Mouse (Mus musculus): Measurements from ENCODE around the gene Cfap58. TPM values are rescaled to one million over a fixed set of nuclear protein-coding genes. Genes with fewer than 3 reads are reported as not detected.

The Cfap58 gene
- polyA plus RNA-seq, 1 experiment = not detected

DNA sequence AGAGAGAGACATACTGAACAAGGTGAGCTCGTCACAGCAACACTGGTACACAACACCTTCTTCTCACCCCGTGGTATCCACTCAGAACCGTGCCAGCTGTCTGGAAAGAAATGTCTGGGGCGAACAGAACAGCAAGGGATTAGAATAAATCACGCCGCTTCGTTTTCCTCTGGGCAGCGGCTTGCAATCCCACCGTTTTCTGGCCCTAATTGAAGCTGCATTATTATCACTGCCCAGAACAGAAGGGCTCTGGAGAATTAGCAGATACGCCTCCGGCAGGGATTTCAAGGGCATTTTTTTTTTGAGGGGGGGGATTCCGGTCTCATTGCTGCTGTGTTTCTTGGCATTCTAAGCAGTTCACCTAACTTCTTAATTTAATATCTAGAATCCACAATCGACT lies 20.7 kb downstream of the Cfap58 start:
- Histone ChIP-seq H3K4me3 (replicated peaks; ENCODE audit: control insufficient read depth, low read depth, low read length) (no peak overlapping the region), H3K27ac (ENCODE audit: control insufficient read depth, insufficient read depth, low read depth, low read length, poor library complexity) (no peak overlapping the region), H3K4me1 (ENCODE audit: control insufficient read depth, insufficient read depth, low read length) (no peaks in the 10 kb centered on the region)
- TF ChIP-seq POLR2A (IDR thresholded peaks at IDR 0.05; ENCODE audit: borderline replicate concordance, control insufficient read depth, low read depth, low read length) = no peak
- TF ChIP-seq CTCF (IDR thresholded peaks at IDR 0.05; ENCODE audit: control insufficient read depth, insufficient read depth, low read length) = no peak
- WGBS = 79% methylated on average over 13 of the region's 13 CpGs

GRCm38 (mm10) chr19:47968993-47969659 lies 31.7 kb downstream of the Cfap58 start:
- H3K4me3 ChIP-seq (replicated peaks; ENCODE audit: control insufficient read depth, low read depth, low read length) = no peak overlapping the region
- no peaks in the 10 kb centered on the region for H3K4me1 ChIP-seq (ENCODE audit: control insufficient read depth, insufficient read depth, low read length)
- 67% methylated on average over 17 of the region's 17 CpGs for WGBS
- no peak for TF ChIP-seq POLR2A (IDR thresholded peaks at IDR 0.05; ENCODE audit: borderline replicate concordance, control insufficient read depth, low read depth, low read length)
- TF ChIP-seq CTCF (IDR thresholded peaks at IDR 0.05; ENCODE audit: control insufficient read depth, insufficient read depth, low read length) = no peak
- no peak overlapping the region for H3K27ac ChIP-seq (ENCODE audit: control insufficient read depth, insufficient read depth, low read depth, low read length, poor library complexity)

GRCm38 (mm10) chr19:47971066-47971465 lies 33.6 kb downstream of the Cfap58 start:
- Histone ChIP-seq H3K4me3 (replicated peaks; ENCODE audit: control insufficient read depth, low read depth, low read length) (no peak overlapping the region), H3K27ac (ENCODE audit: control insufficient read depth, insufficient read depth, low read depth, low read length, poor library complexity) (no peak overlapping the region), H3K4me1 (ENCODE audit: control insufficient read depth, insufficient read depth, low read length) (no peaks in the 10 kb centered on the region)
- WGBS = 80% methylated on average over 8 of the region's 8 CpGs
- TF ChIP-seq CTCF (IDR thresholded peaks at IDR 0.05; ENCODE audit: control insufficient read depth, insufficient read depth, low read length) = no peak
- TF ChIP-seq POLR2A (IDR thresholded peaks at IDR 0.05; ENCODE audit: borderline replicate concordance, control insufficient read depth, low read depth, low read length) = no peak

DNA sequence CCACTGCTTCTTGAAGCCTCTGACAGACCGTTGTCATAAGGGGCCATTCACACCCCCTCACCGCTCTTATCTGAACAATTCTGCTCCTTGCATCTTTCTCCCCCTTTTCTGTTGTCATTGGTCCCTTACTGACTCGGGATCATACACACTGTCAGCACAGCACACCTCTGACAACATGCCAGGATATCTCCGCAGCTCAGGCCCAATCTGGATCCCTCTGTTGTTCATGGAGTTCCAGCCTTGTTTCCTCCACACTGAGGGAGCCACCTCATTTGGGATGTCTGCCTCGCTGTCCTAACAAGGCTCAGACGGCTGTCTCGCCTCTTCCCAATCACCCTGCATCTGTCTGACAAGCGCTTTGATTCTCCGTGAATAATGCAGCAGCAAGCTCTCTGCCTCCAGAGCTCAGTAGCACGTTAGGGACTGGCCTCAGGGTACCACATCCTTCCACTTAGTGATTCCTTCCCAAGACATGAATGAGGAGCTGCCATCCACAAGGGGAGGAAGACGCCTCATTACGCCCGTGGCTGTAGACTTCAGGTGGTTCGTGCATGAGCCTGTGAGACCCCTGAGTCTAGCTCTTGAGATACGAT lies 40.7 kb downstream of the Cfap58 start:
- 71% methylated on average over 15 of the region's 15 CpGs for WGBS
- TF ChIP-seq CTCF (IDR thresholded peaks at IDR 0.05; ENCODE audit: control insufficient read depth, insufficient read depth, low read length) (no peak), POLR2A (IDR thresholded peaks at IDR 0.05; ENCODE audit: borderline replicate concordance, control insufficient read depth, low read depth, low read length) (no peak)
- no peak overlapping the region for H3K27ac ChIP-seq (ENCODE audit: control insufficient read depth, insufficient read depth, low read depth, low read length, poor library complexity)
- no peaks in the 10 kb centered on the region for H3K4me1 ChIP-seq (ENCODE audit: control insufficient read depth, insufficient read depth, low read length)
- H3K4me3 ChIP-seq (replicated peaks; ENCODE audit: control insufficient read depth, low read depth, low read length) = no peak overlapping the region

DNA sequence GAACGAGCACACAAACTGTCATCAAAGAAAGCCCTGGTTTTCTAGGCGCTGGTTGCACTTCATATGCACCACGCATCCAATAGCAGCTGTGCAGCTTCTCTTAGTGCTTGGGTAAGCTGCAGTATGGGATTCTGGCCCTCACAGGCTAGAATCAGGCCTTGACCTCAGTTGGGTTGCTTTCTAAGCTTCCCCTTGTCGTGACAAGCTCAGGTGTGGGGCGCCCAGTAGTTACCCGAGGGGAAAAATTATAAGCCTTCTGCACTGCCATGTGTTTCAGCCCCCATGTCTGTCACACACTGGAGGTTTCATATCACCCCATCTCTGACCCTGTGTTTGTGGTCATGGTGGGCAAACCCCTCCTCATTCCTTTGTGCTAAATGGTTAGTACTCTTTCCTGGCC lies 42.0 kb downstream of the Cfap58 start:
- WGBS = 68% methylated on average over 6 of the region's 6 CpGs

DNA sequence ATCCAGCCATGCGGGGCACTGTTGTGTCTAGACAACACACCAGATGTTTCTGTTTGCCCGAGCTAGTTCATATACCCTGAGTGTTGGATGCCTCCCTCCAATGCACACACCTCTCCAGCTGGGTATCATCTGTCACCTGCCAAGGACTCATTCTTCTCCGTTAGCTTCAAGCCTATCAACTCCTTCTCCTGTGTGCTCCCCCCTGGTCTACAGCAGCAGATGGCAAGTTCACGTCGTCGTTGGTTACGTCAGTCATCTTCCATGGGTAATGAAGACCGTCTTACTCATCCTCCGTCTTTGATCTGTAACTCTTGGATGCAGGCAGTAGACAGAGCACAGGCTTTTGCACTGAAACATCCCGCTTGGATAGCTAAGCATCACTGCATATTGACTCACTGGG lies 42.8 kb downstream of the Cfap58 start:
- no peak overlapping the region for H3K4me3 ChIP-seq (replicated peaks; ENCODE audit: control insufficient read depth, low read depth, low read length)
- no peaks in the 10 kb centered on the region for H3K4me1 ChIP-seq (ENCODE audit: control insufficient read depth, insufficient read depth, low read length)
- WGBS = 77% methylated on average over 10 of the region's 10 CpGs
- no peak overlapping the region for H3K27ac ChIP-seq (ENCODE audit: control insufficient read depth, insufficient read depth, low read depth, low read length, poor library complexity)
- TF ChIP-seq CTCF (IDR thresholded peaks at IDR 0.05; ENCODE audit: control insufficient read depth, insufficient read depth, low read length) (no peak), POLR2A (IDR thresholded peaks at IDR 0.05; ENCODE audit: borderline replicate concordance, control insufficient read depth, low read depth, low read length) (no peak)

More for the DNA sequence above, 42.0 kb downstream of the Cfap58 start:
- TF ChIP-seq POLR2A (IDR thresholded peaks at IDR 0.05; ENCODE audit: borderline replicate concordance, control insufficient read depth, low read depth, low read length) = no peak
- TF ChIP-seq CTCF (IDR thresholded peaks at IDR 0.05; ENCODE audit: control insufficient read depth, insufficient read depth, low read length) = no peak
- Histone ChIP-seq H3K4me1 (ENCODE audit: control insufficient read depth, insufficient read depth, low read length) (no peaks in the 10 kb centered on the region), H3K27ac (ENCODE audit: control insufficient read depth, insufficient read depth, low read depth, low read length, poor library complexity) (no peak overlapping the region), H3K4me3 (replicated peaks; ENCODE audit: control insufficient read depth, low read depth, low read length) (no peak overlapping the region)

- 78% methylated on average over 15 of the region's 15 CpGs for WGBS
- Histone ChIP-seq H3K4me1 (ENCODE audit: control insufficient read depth, insufficient read depth, low read length) (no peaks in the 10 kb centered on the region), H3K27ac (ENCODE audit: control insufficient read depth, insufficient read depth, low read depth, low read length, poor library complexity) (no peak overlapping the region), H3K4me3 (replicated peaks; ENCODE audit: control insufficient read depth, low read depth, low read length) (no peak overlapping the region)
- no peak for TF ChIP-seq CTCF (IDR thresholded peaks at IDR 0.05; ENCODE audit: control insufficient read depth, insufficient read depth, low read length)
- TF ChIP-seq POLR2A (IDR thresholded peaks at IDR 0.05; ENCODE audit: borderline replicate concordance, control insufficient read depth, low read depth, low read length) = no peak
These were observed 48.2 kb downstream of the Cfap58 start for GRCm38 (mm10) chr19:47985606-47986213.

- Histone ChIP-seq H3K4me1 (ENCODE audit: control insufficient read depth, insufficient read depth, low read length) (no peaks in the 10 kb centered on the region), H3K4me3 (replicated peaks; ENCODE audit: control insufficient read depth, low read depth, low read length) (no peak overlapping the region), H3K27ac (ENCODE audit: control insufficient read depth, insufficient read depth, low read depth, low read length, poor library complexity) (no peak overlapping the region)
- WGBS = 74% methylated on average over 11 of the region's 11 CpGs
- TF ChIP-seq POLR2A (IDR thresholded peaks at IDR 0.05; ENCODE audit: borderline replicate concordance, control insufficient read depth, low read depth, low read length) (no peak), CTCF (IDR thresholded peaks at IDR 0.05; ENCODE audit: control insufficient read depth, insufficient read depth, low read length) (no peak)
These were observed 50.5 kb downstream of the Cfap58 start for GRCm38 (mm10) chr19:47987986-47988385.
